Mouse (Mus musculus): ENCODE data around the gene Tor4a.

DNA sequence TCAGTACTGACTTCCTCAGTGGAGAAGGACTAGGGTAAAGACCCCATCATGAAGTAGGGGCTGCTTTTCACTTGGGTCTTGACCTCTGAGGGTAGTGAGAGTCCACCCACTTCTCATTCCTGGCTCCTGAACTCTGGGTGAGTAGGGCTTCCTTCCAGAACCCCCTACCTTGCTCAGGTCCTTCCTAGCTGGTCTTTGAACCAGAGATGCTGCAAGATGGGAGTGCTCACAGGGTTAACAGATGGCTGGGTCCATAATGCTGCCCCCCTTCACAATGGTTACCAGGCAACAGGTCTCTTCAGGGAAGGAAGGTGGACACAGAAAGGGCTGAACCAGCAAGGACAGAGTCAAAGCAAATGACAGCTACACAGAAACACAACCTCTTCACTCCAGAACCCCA is 21.8 kb upstream of the Tor4a start, which contains the start of gene Fam166a:
- TF ChIP-seq CTCF (IDR thresholded peaks at IDR 0.05; ENCODE audit: insufficient read depth, low read length), result no peak
- no peak for TF ChIP-seq POLR2A (IDR thresholded peaks at IDR 0.05; ENCODE audit: borderline replicate concordance, extremely low read depth, low read depth, low read length)
